Mouse (Mus musculus) heart, embryonic 13.5 days (tissue): ENCODE measurements at regions not wholly inside any gene's neighbourhood (a gene's known extent, or its start where the extent isn't known, plus 50 kb on each side); places are given as distances from the start of the nearest gene placed in this dataset.

Experiments used
- ATAC-seq: fragments of 200-750 bp; cut with Nextera tagmentation; 2 replicates; pipeline ENCODE4 v1.8.0; 2017; ENCODE audit warnings: moderate TSS enrichment; ENCODE audit not compliant: insufficient number of reproducible peaks, low FRiP score, low TSS enrichment; ENCODE audit errors: extremely low read depth
- H3K27ac ChIP-seq: fragments of 300-500 bp; sonication (generic); replicated peaks from 2 replicates; pipeline ENCODE4 v1.5.1; 2015; ENCODE audit warnings: moderate library complexity, mild to moderate bottlenecking, inconsistent platforms
- H3K27me3 ChIP-seq: fragments of 300-500 bp; sonication (generic); replicated peaks from 2 replicates; pipeline ENCODE4 v1.6.1; 2015; ENCODE audit warnings: mild to moderate bottlenecking, inconsistent platforms
- H3K36me3 ChIP-seq: fragments of 300-500 bp; sonication (generic); 2 replicates; pipeline ENCODE4 v1.6.1; 2015; ENCODE audit warnings: mild to moderate bottlenecking, inconsistent platforms
- H3K4me1 ChIP-seq: fragments of 300-500 bp; sonication (generic); 2 replicates; pipeline ENCODE4 v1.6.1; 2015; ENCODE audit warnings: inconsistent platforms
- H3K4me2 ChIP-seq: fragments of 300-500 bp; sonication (generic); 2 replicates; pipeline ENCODE4 v1.6.1; 2015; ENCODE audit warnings: inconsistent platforms, mild to moderate bottlenecking, moderate library complexity
- H3K4me3 ChIP-seq: fragments of 300-500 bp; sonication (generic); 2 replicates; pipeline ENCODE4 v1.5.1; 2015; ENCODE audit warnings: moderate library complexity, mild to moderate bottlenecking, inconsistent platforms
- H3K9ac ChIP-seq: fragments of 300-500 bp; sonication (generic); 2 replicates; pipeline ENCODE4 v1.6.1; 2015; ENCODE audit warnings: inconsistent platforms, mild to moderate bottlenecking, moderate library complexity
- H3K9me3 ChIP-seq: fragments of 300-500 bp; sonication (generic); 2 replicates; pipeline ENCODE4 v1.6.1; 2016; ENCODE audit warnings: inconsistent platforms
- WGBS: fragments of 180-500 bp; shearing (Covaris S2); methylation state at CpG from one replicate; pipeline ENCODE4 v1.1.7; 2015; ENCODE audit warnings: mixed read lengths; 5-methylcytosine and 5-hydroxymethylcytosine counted together

GRCm38 (mm10) chr1:137963656-137964055 lies 211.9 kb downstream of the Ptprc start:
- Histone ChIP-seq H3K36me3 (peaks cover 47% of the 10 kb centered on the region), H3K4me3 (no peak overlapping the region), H3K4me1 (no peaks in the 10 kb centered on the region), H3K27ac (no peak overlapping the region), H3K9ac (no peak overlapping the region), H3K27me3 (no peaks in the 10 kb centered on the region), H3K4me2 (no peak overlapping the region), H3K9me3 (0 out of 2 replicates have a peak, but pooled peaks cover 3% of the 10 kb centered on the region)
- ATAC-seq, result no peak
- WGBS, result 88% methylated on average over 6 of the region's 6 CpGs

- Histone ChIP-seq H3K36me3 (peaks cover 37% of the 10 kb centered on the region), H3K27me3 (no peaks in the 10 kb centered on the region), H3K9me3 (0 out of 2 replicates have a peak, but pooled peaks cover 3% of the 10 kb centered on the region), H3K4me3 (no peak overlapping the region), H3K4me1 (no peaks in the 10 kb centered on the region), H3K27ac (no peak overlapping the region), H3K9ac (no peak overlapping the region), H3K4me2 (no peak overlapping the region)
- 65% methylated on average over 3 of the region's 3 CpGs for WGBS
- ATAC-seq, result no peak
Observed at GRCm38 (mm10) chr1:137958040-137958439, 217.5 kb downstream of the Ptprc start.

GRCm38 (mm10) chr1:137955993-137956392 lies 219.5 kb downstream of the Ptprc start:
- Histone ChIP-seq H3K27me3 (no peaks in the 10 kb centered on the region), H3K9me3 (0 out of 2 replicates have a peak, but pooled peaks cover 3% of the 10 kb centered on the region), H3K27ac (no peak overlapping the region), H3K4me3 (no peak overlapping the region), H3K36me3 (peaks cover 23% of the 10 kb centered on the region), H3K4me1 (no peaks in the 10 kb centered on the region), H3K4me2 (no peak overlapping the region), H3K9ac (no peak overlapping the region)
- WGBS, result 80% methylated on average over 3 of the region's 3 CpGs
- ATAC-seq, result no peak

- Histone ChIP-seq H3K4me1 (no peaks in the 10 kb centered on the region), H3K9ac (no peak overlapping the region), H3K27me3 (no peaks in the 10 kb centered on the region), H3K9me3 (no peaks in the 10 kb centered on the region), H3K4me2 (no peak overlapping the region), H3K27ac (no peak overlapping the region), H3K36me3 (peaks cover 18% of the 10 kb centered on the region), H3K4me3 (no peak overlapping the region)
- 81% methylated on average over 2 of the region's 2 CpGs for WGBS
- ATAC-seq, result no peak
Observed at GRCm38 (mm10) chr1:137955139-137955538, 220.4 kb downstream of the Ptprc start.

GRCm38 (mm10) chr1:137953369-137953768 lies 222.1 kb downstream of the Ptprc start:
- ATAC-seq, result no peak
- no peak overlapping the region for H3K9ac ChIP-seq
- H3K36me3 ChIP-seq, result peaks cover 20% of the 10 kb centered on the region
- no peak overlapping the region for H3K27ac ChIP-seq
- H3K27me3 ChIP-seq, result no peaks in the 10 kb centered on the region
- H3K4me3 ChIP-seq, result no peak overlapping the region
- WGBS, result 87% methylated on average over 1 of the region's 1 CpGs
- no peaks in the 10 kb centered on the region for H3K9me3 ChIP-seq
- H3K4me1 ChIP-seq, result no peaks in the 10 kb centered on the region
- H3K4me2 ChIP-seq, result no peak overlapping the region

GRCm38 (mm10) chr1:137952777-137953176 lies 222.7 kb downstream of the Ptprc start:
- H3K4me3 ChIP-seq, result no peak overlapping the region
- no peak overlapping the region for H3K4me2 ChIP-seq
- 90% methylated on average over 1 of the region's 1 CpGs for WGBS
- no peak overlapping the region for H3K9ac ChIP-seq
- H3K27ac ChIP-seq, result no peak overlapping the region
- H3K36me3 ChIP-seq, result peaks cover 20% of the 10 kb centered on the region
- H3K27me3 ChIP-seq, result no peaks in the 10 kb centered on the region
- no peak for ATAC-seq
- no peaks in the 10 kb centered on the region for H3K4me1 ChIP-seq
- H3K9me3 ChIP-seq, result no peaks in the 10 kb centered on the region

- H3K9me3 ChIP-seq, result no peaks in the 10 kb centered on the region
- no peaks in the 10 kb centered on the region for H3K4me1 ChIP-seq
- no peaks in the 10 kb centered on the region for H3K27me3 ChIP-seq
- H3K27ac ChIP-seq, result no peak overlapping the region
- H3K9ac ChIP-seq, result no peak overlapping the region
- peaks cover 31% of the 10 kb centered on the region for H3K36me3 ChIP-seq
- no peak overlapping the region for H3K4me2 ChIP-seq
- no peak overlapping the region for H3K4me3 ChIP-seq
- 55% methylated on average over 1 of the region's 1 CpGs for WGBS
- no peak for ATAC-seq
Observed at GRCm38 (mm10) chr1:137947900-137948299, 227.6 kb downstream of the Ptprc start.

GRCm38 (mm10) chr1:137941776-137942522 lies 233.6 kb downstream of the Ptprc start:
- H3K4me1 ChIP-seq, result peaks cover 8% of the 10 kb centered on the region
- no peak overlapping the region for H3K9ac ChIP-seq
- no peak overlapping the region for H3K27ac ChIP-seq
- 77% methylated on average over 11 of the region's 11 CpGs for WGBS
- no peaks in the 10 kb centered on the region for H3K9me3 ChIP-seq
- peaks cover 46% of the 10 kb centered on the region for H3K36me3 ChIP-seq
- no peak overlapping the region for H3K4me3 ChIP-seq
- no peaks in the 10 kb centered on the region for H3K27me3 ChIP-seq
- no peak overlapping the region for H3K4me2 ChIP-seq
- ATAC-seq, result no peak

GRCm38 (mm10) chr1:137935746-137936145 lies 239.8 kb downstream of the Ptprc start:
- Histone ChIP-seq H3K9me3 (no peaks in the 10 kb centered on the region), H3K9ac (no peak overlapping the region), H3K4me2 (no peak overlapping the region), H3K36me3 (peaks cover 65% of the 10 kb centered on the region), H3K4me1 (peaks cover 11% of the 10 kb centered on the region), H3K27me3 (no peaks in the 10 kb centered on the region), H3K27ac (no peak overlapping the region), H3K4me3 (no peak overlapping the region)
- WGBS, result 64% methylated on average over 4 of the region's 4 CpGs
- no peak for ATAC-seq

GRCm38 (mm10) chr1:137929764-137930163 lies 245.7 kb downstream of the Ptprc start:
- no peak overlapping the region for H3K4me3 ChIP-seq
- no peak for ATAC-seq
- no peak overlapping the region for H3K4me2 ChIP-seq
- H3K9me3 ChIP-seq, result no peaks in the 10 kb centered on the region
- WGBS, result 66% methylated on average over 3 of the region's 3 CpGs
- H3K4me1 ChIP-seq, result peaks cover 41% of the 10 kb centered on the region
- H3K36me3 ChIP-seq, result peaks cover 47% of the 10 kb centered on the region
- H3K27me3 ChIP-seq, result no peaks in the 10 kb centered on the region
- peak overlapping the region; percentile 49; the same call in 1 of the 2 replicates for H3K27ac ChIP-seq
- no peak overlapping the region for H3K9ac ChIP-seq

GRCm38 (mm10) chr1:137928522-137928921 lies 247.0 kb downstream of the Ptprc start:
- 48% methylated on average over 6 of the region's 6 CpGs for WGBS
- peak overlapping the region; percentile 49 for H3K4me2 ChIP-seq
- ATAC-seq, result no peak

GRCm38 (mm10) chr1:137927953-137928352 lies 247.6 kb downstream of the Ptprc start:
- Histone ChIP-seq H3K9ac (peak overlapping the region; percentile 8; the same call in 1 of the 2 replicates), H3K27ac (peak overlapping the region; percentile 75), H3K4me3 (peak overlapping the region; percentile 10; the same call in 1 of the 2 replicates), H3K27me3 (no peaks in the 10 kb centered on the region), H3K4me2 (peak overlapping the region; percentile 49), H3K4me1 (peaks cover 41% of the 10 kb centered on the region), H3K36me3 (peaks cover 34% of the 10 kb centered on the region), H3K9me3 (no peaks in the 10 kb centered on the region)
- peak; percentile 66; the same call in 1 of the 2 replicates for ATAC-seq
- 40% methylated on average over 11 of the region's 11 CpGs for WGBS

More at GRCm38 (mm10) chr1:137928522-137928921, 247.0 kb downstream of the Ptprc start:
- H3K9ac ChIP-seq, result no peak overlapping the region
- no peaks in the 10 kb centered on the region for H3K9me3 ChIP-seq
- H3K27ac ChIP-seq, result peak overlapping the region; percentile 75
- no peak overlapping the region for H3K4me3 ChIP-seq
- peaks cover 41% of the 10 kb centered on the region for H3K4me1 ChIP-seq
- H3K27me3 ChIP-seq, result no peaks in the 10 kb centered on the region
- peaks cover 38% of the 10 kb centered on the region for H3K36me3 ChIP-seq
